Mouse (Mus musculus): ENCODE data around the gene Pex11b.
A peak's percentile ranks its signal among the peaks of the same experiment; 100 is the strongest.
"Not testable (repeated sequence)": the region's sequence is repeated elsewhere in the genome, so short reads cannot be mapped to it uniquely, and the experiment has no call there.

The Pex11b gene

DNA sequence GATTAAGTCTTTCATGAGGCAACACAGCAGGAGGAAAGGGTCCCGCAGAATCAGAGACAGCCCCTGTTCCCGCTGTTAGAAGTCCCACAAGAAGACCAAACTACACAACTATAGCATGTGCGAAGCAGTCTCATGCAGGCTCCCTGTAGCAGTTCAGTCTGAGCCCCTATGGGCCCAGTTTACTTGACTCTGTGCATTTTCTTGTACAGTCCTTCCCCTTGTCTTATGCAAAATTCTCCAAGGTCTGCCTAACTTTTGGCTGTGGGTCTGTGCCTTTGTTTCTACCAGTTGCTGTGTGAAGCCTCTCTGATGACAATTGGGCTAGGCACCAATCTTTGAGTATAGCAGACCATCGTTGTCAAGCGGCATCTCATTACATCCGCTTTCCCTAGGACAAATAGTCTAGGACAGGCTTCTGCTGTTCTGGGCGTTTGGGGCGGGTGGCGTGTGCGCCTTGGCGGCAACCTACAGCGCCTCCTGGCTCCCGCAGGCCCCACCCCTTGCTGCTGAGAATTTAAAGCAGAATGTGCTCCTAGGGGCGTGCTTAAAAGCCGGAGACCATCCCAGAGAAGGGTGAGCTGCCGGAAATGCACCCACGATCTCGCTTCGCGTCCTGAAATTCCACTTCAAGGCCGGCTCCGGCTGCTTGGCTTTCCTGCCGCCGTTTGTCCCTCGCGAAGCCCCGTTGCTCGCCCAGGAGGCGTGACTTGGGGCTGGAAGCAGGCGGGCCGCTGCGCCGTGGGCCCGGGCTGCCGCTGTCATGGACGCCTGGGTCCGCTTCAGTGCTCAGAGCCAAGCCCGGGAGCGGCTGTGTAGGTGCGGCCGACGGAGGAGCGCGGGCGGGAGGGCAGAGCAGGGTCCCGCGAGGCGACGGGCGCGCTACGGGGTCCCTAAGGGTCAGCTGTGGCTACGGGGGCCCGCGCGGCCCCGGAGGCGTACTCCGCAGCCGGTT lies at the start of gene Pex11b, which contains the start of gene Gm42957:
Gene Pex11b (plus strand): TSS at position 449 of the 952 bp plus-strand sequence.
Gene Gm42957 (plus strand): TSS at position 547 of the 952 bp plus-strand sequence.
- DNase-seq = peak; percentile 86

DNA sequence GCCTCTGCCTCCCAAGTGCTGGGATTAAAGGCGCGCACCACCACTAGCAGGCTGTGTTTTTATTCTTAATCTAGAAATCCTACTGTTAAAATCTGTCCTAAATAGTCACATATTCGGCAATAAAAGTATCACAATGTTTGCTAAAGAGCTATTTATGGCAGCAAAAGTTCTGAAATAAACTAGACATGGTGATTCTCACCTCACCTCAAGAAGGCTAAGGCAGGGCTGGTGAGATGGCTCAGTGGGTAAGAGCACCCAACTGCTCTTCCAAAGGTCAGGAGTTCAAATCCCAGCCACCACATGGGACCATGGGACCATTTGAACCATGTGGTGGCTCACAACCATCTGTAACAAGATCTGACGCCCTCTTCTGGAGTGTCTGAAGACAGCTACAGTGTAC lies 44.5 kb upstream of the Pex11b start:
- DNase-seq = no peak

DNA sequence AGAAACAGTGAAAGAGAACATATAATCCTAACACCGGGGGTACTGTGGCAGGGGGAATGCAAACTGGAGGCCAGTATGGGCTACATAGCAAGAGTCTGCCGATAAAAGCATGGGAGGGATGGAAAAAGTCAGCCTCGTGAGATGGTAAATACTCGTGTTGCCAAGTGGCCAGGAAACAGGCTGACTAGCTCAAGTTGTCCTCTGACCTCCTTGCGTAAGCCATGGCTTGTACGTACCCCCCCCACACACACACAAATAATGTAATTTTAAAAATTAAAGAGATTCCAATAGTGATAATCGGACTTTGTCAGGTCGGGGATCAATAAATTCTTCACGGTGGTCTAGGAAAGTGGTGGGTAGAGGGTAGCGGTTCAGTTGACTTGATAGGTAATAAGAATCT lies 41.8 kb upstream of the Pex11b start:
- DNase-seq = peak; percentile 41

DNA sequence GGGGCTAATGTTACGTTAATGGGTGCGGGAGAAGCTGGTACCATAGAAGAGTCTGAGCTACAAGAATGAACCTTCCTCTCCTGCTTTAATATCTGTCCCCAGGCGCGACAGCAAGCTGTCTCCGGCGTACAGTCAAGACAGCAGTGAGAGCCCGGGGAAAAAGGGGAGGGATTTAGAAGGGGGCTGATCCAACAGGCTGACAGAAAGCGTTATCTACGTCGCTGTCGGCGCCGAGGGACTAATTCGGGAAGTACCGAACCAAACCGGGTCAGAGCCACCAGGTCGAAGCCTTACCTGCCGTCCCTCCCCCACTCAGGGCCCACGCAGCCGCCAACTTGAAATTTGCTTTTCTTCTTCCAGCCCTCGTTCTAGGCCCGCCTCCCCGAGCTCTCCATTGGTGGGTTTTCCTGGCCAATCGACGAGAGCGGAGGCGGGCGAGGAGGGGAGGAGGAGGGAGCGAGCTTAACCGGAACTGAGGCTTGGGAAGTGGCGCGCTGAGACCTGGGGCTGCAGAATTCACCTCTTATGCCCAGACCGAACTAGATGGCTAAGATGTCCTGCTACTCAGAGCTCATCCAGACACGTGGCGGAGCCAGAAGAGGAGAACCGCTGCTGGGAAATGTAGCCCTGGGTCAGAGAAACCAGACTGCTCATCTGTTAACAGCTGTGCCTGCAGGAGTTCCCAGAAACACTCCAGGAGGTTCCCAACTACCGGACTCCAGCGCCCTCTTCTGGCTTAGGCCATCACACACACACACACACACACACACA lies 41.2 kb upstream of the Pex11b start, which contains the start of gene Polr3gl:
Gene Polr3gl (minus strand): TSS at position 392 of the 771 bp plus-strand sequence.
- peak; percentile 95 for DNase-seq

DNA sequence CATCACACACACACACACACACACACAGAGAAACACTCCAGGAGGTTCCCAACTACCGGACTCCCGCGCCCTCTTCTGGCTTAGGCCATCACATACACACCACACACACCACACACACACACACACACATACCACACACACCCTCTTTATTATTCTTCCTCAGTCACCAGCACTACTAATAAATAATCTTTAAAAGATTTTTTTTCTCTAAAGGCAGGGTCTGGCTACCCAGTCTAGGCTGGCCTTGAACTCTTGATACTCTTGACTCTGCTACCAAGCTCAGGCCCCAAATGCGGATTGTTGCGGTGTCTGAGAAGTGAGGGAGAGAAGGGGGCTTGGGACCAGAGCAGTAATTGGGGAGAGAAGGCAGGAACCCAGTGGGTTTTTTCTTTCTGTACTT lies 40.3 kb upstream of the Pex11b start:
- DNase-seq = no peak

DNA sequence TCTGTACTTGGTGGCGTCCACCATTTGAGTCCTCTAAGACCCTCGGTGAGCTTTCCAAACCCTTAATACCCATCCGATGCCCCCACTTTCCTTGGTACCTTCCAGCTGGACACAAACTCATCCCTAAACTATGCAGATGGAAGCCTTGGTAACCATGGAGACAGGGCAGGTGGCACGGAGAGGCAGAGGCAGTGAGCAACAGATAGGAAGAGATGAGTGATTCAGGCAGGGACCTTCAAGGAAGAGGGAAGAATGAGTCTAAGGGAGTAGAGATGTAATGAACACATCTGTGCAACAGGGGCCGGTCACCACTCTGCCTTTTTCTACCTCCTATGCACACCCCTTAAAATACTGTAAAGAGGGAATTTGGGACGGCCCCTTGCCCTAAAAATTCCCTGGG lies 39.5 kb upstream of the Pex11b start:
- no peak for DNase-seq

DNA sequence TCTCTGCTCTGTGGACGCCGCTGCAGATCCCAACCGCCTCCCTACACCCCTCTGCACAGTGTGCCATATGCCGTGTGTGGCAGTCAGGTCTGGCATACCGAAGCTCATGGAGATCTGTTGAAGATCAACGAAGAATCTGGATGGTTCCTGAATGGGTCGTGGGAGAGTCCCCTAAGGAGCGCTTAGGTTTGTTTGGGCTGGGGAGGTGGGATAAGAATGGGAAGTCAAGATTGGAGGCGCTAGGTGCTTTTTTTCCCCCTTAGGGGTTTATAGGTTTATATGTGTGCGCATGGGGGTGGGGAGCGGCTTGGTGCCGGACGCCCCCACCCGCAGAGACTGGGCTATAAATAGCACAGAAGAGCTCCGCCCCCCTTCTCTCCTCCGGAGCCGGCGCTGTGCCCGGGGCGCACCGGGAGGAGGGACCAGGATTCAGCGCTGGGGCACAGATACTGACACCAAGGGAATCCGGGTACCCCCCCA lies 38.9 kb upstream of the Pex11b start, which contains the start of gene Ankrd34a:
Gene Ankrd34a (plus strand): TSS at position 409 of the 480 bp plus-strand sequence.
- peak; percentile 40 for DNase-seq

DNA sequence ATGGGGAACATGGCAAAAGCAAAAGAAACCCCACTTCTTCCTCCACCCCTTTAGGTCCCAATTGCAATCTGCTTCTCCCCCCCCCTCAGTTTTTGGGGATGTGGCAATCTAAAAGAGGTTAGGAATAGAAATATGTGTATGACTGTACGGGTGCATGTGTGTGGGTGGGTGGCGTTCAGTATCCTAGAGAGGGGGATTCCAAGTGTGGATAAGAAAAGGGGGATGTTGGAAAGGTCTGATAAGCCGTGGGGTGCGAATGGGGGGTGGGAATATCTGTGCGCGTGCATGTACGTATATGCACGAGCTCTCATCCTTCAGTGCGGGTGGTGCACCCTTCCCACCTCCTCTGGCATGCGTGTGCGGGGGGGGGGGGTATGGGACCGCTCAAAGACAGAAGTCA lies 38.3 kb upstream of the Pex11b start:
- DNase-seq = no peak

DNA sequence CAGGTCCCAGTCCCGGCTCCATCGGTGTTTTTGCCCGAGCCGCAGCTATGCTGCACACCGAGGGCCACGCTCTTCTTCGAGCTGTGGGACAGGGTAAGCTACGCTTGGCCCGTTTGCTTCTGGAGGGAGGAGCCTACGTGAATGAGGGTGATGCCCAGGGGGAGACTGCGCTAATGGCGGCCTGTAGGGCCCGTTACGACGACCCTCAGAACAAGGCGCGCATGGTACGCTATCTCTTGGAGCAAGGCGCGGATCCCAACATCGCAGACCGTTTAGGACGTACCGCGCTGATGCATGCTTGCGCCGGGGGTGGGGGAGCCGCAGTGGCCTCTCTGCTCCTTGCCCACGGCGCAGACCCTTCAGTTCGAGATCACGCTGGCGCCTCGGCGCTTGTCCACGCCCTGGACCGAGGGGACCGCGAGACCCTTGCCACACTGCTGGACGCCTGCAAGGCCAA lies 37.7 kb upstream of the Pex11b start:
- DNase-seq = no peak

DNA sequence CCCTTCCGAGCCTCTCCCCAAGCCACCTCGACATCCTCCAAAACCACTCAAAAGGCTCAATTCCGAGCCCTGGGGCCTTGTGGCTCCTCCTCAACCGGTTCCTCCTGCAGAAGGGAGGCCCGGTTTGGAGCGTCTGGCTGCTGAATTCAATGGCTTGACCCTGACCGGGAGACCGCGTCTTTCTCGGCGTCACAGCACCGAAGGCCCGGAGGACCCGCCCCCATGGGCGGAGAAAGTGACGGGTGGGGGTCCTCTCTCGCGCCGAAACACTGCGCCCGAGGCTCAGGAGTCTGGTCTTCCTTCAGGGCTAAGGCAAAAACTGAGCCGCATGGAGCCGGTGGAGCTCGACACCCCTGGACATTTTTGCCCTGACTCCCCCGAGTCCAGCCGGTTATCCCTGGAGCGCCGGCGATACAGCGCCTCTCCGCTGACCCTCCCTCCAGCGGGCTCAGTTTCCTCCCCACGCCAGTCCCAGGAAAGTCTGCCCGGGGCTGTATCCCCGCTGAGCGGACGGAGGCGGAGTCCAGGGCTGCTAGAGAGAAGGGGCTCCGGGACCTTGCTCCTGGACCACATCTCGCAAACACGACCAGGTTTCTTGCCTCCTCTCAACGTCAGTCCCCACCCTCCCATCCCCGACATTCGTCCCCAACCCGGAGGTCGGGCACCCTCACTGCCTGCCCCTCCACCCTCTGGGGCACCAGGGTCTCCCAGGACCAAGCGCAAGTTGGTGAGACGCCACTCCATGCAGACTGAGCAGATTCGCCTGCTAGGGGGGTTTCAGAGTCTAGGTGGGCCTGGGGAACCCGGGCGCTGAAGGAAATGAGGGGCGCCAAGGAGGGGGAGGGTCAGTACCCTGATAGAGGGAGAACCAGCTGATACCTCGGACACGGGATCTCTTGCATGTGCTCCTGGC lies 36.8 kb upstream of the Pex11b start:
- peak; percentile 63 for DNase-seq

DNA sequence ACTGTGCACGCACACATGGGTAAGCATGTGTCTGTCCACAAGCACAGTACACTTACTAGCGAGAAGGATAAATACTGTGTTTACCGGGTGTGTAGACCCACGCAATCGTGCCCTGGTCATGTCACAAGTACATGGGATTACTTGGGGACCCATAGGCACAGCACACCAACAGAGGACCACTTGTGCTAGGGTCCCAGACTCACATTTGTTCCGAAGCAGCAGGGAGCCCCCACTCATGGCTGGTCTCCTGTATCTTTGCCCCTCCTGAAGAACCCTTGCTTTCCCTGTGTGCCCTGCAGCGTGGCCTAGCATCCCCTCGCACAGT lies 36.1 kb upstream of the Pex11b start:
- no peak for DNase-seq

DNA sequence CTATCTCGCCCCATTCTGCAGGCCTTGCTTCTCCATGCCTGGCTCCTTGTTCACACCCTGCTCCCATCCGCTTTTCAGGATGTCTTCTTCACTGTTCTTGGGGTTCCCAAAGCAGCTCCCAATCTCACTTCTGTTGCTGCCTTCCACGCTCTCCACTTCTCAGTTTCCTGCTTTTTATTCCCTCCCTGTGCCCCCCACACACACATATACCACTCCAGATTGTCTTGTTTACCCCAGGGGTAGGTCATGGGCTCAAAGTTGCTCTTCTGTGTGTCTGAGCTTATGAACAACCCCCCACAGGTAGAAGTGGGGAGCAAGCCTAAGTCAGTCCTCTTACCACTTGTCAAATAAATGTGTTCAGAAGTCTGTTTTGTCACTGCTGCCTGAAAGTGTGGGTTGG lies 35.8 kb upstream of the Pex11b start:
- no peak for DNase-seq

DNA sequence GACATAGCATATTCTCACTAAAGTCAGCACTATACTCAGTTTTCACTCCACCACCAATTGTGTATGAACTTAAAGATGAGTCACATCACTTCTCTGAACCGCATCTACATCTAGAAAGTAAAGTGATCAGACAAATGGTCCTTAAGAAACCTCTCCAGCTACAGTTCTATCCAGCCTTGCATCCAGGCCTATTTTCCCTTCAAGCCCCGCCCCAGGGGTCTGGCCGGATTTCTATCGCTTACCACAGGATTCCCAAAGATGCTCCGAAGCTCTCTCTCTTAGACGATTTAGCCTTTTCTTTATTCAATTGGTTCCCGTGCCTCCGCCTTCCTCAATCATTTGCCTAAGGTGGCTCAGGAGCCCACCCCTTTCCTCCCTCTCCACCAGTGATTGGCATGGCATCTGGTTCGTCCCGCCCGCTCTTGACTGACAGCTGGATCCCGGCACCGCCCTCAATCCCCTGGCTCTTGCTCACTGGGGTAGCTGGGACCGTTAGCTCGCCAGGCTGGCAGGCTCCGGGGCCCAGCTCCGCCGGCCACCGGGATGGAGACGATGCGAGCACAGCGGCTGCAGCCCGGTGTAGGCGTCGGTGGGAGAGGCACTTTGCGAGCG lies 34.4 kb upstream of the Pex11b start, which contains the start of gene Lix1l:
Gene Lix1l (plus strand): TSS at position 511 of the 612 bp plus-strand sequence.
- DNase-seq = peak; percentile 91

DNA sequence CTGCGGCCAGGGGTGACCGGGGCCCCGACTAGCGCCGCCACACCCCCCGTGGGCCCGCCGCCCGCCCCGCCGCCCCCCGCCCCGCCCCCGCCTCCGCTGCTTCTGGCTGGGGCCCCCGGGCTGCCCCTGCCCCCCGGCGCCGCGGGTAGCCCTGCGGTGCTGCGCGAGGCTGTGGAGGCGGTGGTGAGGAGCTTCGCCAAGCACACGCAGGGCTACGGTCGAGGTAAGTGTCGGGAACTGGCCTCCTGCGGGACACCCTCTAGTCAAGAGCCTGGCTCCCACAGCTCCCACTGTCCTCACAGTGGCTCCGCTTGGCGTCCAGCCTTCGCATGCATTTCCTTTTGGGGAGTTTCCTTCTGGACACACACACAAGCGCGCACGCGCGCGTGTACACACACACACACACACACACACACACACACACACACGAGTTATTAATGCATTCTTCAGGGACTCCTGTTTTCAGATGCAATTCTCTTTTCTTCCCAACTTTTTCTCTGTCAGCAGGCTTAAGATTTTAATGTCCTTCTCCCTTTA lies 33.9 kb upstream of the Pex11b start:
- peak; percentile 75 for DNase-seq

DNA sequence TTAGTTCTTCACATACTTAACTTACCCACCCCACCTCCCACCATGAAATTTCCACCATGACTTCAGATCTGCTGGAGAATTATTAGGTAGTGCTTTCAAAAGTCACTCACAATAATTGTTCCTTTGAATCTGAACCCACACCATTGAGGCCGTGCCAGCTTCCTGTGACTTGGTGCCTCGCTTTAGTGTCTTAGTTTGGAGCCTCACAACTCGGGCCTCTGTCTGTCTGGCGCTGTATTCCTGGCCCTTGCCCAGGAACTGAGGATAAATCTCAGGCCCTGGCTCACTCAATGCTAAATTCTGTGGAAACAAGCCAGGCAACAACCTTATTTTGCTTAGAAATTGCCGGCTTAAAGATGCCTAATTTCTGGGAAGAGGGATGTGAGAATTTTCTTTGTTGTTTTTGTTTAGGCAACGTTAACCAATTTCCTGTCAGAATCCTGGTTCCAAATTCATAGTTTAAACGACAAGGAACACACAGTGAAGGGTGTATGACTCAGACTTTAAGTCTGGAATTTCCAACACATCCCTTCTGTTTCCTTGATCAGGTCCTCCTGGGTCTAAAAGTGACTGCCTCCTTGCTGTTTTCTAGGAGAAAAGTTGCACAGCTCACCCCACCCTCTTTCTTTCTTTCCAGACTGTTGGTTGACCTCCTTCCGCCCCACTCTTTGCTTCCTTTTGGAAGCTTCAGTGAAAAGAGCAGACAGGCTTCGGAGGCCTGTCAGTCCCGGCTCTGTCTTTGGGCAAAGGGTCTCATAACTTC lies 33.1 kb upstream of the Pex11b start:
- peak; percentile 49 for DNase-seq

DNA sequence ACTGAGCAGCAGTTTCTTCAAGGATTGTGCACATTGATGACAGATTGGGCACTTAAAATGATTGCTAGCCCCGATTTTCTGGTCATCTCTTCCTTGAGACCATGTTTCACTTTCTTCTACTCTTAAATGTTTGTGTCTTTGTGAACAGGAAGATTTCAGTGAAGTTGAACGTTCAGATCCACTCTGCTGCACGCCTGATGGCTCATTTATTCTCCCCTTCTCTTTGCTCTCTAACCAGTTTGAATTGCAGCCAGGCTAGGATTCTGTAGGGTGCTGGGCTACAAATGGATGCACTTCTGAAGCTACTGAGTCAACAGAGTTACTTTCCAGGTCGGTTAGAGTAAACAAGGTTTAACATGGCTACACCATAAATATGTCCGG lies 32.5 kb upstream of the Pex11b start:
- DNase-seq = no peak

DNA sequence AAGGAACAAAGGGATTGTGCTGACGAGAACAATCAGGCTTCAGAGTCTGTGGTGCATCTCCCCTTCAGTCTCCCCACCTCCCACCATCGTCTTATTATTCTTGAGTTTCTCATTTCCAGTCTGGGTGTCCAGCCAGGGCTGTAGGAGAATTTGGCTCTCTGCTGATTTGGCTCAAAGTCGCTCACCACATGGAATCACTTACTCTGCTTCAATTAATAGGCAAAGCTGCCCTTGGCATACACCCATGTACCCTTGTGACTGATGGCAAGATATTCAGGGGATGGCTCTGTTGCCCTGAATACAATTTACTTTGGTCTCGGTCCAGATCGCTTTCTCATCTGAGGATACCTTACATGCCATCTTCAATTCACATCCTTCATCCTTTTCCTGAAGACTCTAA lies 31.9 kb upstream of the Pex11b start:
- DNase-seq = no peak

DNA sequence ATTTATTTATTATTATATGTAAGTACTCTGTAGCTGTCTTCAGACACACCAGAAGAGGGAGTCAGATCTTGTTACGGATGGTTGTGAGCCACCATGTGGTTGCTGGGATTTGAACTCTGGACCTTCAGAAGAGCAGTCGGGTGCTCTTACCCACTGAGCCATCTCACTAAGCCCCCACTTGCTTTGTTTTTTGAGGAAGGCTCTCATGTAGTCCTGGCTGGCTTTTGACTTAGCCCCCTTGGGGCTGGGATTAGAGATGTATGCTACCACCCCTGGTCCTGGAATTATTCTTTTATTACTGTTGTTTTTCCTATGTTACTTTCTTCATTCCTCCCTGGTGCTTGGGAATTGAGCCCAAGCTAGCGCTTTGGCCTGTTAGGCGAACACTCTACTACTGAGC lies 29.2 kb upstream of the Pex11b start:
- DNase-seq = not testable (repeated sequence)

DNA sequence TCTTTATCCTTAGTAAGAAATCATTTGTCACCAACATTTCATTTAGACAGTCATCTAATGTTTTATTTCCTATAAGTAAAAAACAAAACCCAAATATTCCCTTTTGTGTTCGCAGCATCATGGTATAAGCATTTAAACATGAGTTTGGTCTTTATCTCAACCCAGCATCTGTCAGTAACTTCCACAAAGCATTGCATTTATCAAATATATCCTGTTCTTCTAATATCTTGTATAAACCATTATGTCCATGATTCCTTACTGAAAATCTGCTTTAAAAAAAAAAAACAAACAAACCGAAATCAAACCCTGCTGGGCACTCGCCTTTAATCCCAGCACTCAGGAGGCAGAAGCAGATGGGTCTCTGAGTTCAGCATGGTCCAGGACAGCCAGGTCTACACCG lies 28.6 kb upstream of the Pex11b start:
- no peak for DNase-seq

DNA sequence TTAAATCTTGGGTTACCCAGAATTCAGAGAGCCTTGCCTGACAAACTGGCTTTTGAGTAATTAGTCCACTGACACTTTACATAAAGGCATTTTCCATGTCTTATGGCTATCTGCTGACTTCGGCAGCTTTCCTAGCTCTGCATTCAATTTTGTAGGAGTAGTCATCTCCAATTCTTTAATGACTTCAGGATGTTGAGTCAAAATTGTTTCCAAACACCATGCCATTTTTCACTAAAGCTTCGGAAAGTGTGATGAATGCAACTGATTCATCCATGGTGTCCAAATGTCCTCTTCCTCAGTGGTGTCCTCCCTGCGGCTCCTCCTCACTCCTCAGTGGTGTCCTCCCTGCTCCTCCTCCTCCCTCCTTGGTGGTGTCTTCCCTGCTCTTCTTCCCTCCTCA lies 17.2 kb upstream of the Pex11b start:
- no peak for DNase-seq

DNA sequence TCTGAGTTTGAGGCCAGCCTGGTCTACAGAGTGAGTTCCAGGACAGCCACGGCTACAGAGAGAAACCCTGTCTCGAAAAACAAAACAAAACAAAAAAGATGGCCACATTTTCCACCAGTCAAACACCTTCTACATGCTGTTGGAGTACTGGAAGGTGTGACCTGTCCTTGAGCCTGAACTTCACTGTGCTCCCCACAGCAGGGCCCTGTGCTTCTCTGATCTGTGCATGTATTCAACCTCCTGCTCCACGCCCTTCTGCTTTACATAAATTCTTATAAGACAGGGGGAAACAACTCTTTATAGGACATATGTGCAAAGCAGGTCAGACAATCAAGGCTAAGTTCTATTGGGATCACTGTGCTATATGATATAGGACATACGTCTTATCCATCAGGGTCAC lies 12.0 kb upstream of the Pex11b start:
- DNase-seq = no peak

Measured in lung, postnatal 14 days (tissue).